Mouse (Mus musculus): ENCODE results near the gene Nop9. TPM values are rescaled to one million over a fixed set of nuclear protein-coding genes. Genes with fewer than 3 reads are reported as not detected.

The Nop9 gene
- polyA plus RNA-seq (2017; shearing (Covaris generic)), result 49.5 TPM

DNA sequence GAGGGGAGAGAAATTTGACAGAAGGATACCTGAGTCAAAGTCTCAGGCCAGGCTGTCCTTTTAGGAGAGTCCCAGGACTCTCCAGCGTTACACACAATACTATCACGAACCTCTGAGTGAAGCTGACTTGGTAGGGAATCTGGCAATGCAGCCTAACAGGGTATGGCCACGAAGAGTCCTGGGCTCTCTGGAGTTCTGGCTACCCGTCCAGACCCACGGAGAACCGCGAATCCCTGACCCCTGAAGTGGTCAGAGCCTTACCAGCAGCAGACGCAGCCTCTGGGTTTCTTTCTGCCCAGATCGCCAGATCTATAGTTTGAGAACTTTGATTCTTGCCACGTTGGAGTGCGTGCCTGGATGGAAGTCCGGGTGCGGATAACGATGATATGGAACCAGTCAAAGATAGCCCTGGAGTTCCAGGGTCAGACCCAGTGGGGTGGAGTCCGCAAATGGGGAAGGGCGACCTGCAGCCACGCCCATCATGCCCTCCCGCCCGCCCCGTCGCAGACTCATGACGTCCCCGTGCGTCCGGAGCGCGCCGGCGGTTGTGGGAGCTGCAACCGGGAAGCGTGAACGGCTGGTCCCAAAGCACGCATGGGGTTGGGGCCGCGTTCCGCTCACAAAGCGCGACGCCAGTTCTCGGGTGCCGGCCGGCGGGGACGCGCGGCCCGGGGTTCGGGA is at the start of gene Nop9, which contains the start of gene Dhrs1:
Gene Nop9 (plus strand): TSS at position 514 of the 681 bp plus-strand sequence.
Gene Dhrs1 (minus strand): TSS at position 511 of the 681 bp plus-strand sequence.

DNA sequence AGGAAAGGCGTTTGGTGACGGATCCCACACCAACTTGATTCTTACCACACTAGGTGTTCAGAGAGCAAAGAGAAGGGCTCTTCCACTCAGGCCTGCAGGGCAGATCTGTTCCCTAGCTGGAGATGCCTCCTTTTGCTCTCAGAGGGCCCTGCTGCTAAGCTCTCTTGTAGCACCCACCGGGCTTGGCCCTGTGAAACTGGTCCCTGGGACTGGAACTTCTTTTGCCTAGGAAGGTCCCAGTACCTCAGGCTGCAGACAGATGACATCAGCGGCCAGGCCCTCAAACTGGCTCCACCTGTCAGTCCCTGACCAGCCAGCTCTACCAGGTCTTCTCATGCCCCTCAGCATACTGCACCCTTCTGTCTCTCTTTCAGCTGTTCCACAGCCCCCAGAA is 31.8 kb upstream of the Nop9 start, which contains the start of gene Tgm1:
Gene Tgm1 (minus strand): TSS at position 198 of the 394 bp plus-strand sequence.

DNA sequence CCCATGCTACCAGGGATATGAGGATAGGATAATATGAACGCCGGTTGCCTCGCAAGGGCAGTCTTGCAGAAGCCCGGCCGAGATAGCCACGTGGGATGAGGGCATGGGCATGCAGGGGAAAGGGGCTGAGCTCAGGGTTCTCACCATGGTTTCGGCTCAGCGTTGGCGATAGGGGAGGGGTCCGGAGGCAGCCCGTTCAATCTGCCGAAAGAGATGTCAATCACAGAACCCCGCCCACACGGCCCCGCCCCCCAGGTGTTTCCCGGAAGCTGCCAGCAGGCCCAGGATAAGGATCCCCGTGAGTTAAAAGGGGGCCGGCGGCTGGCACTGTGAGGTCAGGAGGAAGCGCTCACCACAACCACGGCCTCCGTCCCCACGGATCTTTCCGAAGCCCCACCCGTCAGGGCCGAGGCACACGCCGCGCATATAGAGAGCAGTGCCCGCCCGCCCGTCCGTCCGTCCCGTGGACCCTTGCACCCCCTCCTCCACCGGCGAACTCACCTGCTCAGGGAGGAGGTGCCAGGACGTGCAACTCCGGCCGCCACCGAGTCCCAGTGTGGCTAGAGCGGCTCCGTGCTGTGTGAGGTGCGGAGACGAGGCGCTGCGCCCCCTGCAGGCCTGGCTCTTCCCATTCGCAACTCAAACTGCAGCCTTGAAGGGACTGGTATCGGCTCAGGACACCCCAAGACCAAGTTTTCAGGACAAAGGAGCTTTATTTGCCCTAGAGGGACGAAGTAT is 23.6 kb upstream of the Nop9 start, which contains the start of gene Rabggta:
Gene Rabggta (minus strand): TSS at position 564 of the 738 bp plus-strand sequence.

DNA sequence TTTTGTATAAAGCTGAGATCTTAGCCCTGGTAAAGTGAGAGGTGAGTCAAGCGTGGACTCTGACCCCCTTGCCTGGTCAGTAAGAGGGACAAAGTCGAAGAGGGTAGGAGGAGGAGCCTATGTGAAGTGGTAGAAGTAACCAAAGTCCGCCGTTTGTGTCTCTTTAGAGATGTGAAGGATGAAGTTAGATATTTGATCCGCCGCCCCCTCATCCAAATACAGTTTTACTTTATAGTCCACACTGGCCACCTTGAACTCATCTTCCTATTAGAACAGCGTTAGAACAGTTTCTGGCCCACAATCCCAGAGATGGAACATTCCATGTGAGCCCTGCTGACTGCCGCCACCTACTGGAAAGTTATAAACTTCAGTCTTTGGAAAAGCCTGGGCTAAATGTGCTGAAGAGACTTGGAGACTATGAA is 12.9 kb downstream of the Nop9 start, which contains the start of gene Cideb:
Gene Cideb (minus strand): TSS at position 96 of the 422 bp plus-strand sequence.

DNA sequence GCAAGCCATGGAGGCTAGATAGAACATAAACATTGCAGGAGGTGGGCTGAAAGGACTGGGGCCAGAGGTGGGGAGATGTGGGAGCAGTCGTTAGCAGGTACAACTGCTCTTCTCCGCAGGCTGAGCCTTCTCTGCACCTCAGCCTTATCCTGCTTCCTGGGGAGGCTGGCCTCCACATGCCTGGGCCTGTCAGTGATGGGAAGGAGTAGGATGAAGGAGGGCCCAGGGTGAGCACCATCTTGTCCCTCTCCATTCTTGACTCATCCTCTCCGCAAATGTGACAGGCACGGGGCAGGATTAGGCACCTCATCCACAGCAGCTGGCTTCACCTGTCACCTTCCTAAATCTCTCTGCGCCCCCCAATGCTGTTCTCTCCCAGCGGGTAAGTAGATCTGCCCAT is 15.7 kb downstream of the Nop9 start, which contains the start of gene Ltb4r2:
Gene Ltb4r2 (plus strand): TSS at position 266 of the 400 bp plus-strand sequence.

DNA sequence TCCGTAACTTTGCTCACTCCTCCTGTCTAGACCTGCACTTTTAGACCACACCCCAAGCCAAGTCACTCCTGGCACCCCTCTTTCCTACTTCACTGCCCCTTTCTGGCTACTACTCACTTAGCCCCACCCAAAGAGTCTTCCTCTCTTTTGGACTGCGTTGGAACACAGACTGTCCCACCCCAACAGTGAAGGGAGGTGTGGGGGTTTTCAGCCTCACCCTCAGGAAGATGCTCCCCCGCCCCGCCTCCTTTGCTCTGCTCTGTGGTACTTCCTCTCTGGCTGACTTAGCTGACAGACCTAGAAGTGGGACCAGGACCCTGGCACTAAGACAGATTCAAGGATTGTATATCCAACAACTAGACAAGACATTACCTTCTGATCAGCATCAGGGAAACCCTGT is 20.2 kb downstream of the Nop9 start, which contains the start of gene Ltb4r1:
Gene Ltb4r1 (plus strand): TSS at position 267 of the 400 bp plus-strand sequence.

DNA sequence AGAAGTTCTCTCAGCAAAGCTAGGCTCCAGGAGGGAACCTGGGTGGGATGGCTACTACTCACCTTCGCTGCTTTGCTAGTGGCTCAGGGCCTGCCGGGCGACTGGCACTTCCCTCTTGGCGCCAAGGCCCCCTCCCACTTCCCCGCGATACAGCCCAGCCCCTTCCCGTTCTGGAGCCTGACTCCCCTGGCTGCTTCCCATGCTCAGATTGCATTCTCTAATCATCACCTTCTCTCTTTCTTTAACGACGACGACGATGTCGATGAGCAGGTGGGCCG is 38.4 kb downstream of the Nop9 start, which contains the start of gene Adcy4:
Gene Adcy4 (minus strand): TSS at position 138 of the 278 bp plus-strand sequence.

DNA sequence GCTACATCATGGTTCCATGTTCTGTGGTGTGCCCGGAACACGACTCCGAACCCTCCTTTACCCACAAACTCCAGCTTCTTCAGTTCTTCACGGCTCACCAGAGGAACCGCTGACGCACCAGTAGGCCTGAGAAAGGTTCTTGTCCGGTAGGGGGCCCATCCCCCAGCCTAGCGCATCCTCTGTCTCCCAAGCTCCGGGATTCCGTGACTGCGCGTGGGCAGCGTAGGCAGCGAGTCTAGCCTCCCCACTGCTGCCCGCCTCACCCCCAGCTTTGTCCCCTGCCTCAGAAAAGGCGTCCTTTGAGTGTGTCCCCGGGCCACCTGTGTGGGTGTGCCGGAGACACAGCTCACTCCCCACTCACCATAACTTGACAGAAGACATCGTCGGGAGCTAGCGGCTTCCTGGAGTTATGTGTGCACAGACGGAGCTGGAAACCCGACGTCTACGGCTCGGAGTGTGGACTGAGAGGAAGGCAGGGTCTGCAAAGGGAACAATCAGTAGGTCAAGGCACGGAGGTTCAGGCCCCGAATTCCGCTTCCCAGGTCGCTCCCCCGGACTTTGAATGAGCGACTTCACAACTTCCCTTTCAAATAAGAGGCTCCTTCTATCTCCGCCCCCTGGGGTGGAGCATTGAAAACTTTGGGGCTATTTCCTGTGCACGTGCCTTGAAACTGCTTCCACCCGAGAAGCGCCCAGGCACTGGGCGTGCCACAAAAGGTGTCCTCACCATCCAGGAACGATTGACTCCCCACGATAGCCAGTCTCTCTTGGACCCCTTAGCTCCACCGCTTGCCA is 43.0 kb downstream of the Nop9 start, which contains the start of gene Ripk3:
Gene Ripk3 (minus strand): TSS at position 610 of the 795 bp plus-strand sequence.

Other genes starting within 250 kb of the Nop9 start
- 0.40 TPM for gene Cpne6, start 235.2 kb upstream of the Nop9 start, polyA plus RNA-seq (2017; shearing (Covaris generic))
- gene Nrl, start 220.7 kb upstream of the Nop9 start, polyA plus RNA-seq (2017; shearing (Covaris generic)), result 0.23 TPM
- 7.2 TPM for gene Pck2, start 205.4 kb upstream of the Nop9 start, polyA plus RNA-seq (2017; shearing (Covaris generic))
- gene Dcaf11, start 185.7 kb upstream of the Nop9 start, polyA plus RNA-seq (2017; shearing (Covaris generic)), result 110 TPM
- 4.5 TPM for gene A730061H03Rik, start 185.3 kb upstream of the Nop9 start, polyA plus RNA-seq (2017; shearing (Covaris generic))
- gene Fitm1, start 170.1 kb upstream of the Nop9 start, polyA plus RNA-seq (2017; shearing (Covaris generic)), result not detected
- gene Psme1, start 167.6 kb upstream of the Nop9 start, polyA plus RNA-seq (2017; shearing (Covaris generic)), result 748 TPM
- 15.3 TPM for gene Emc9, start 160.4 kb upstream of the Nop9 start, polyA plus RNA-seq (2017; shearing (Covaris generic))
- 573 TPM for gene Psme2, start 154.6 kb upstream of the Nop9 start, polyA plus RNA-seq (2017; shearing (Covaris generic))
- gene Rnf31, start 154.0 kb upstream of the Nop9 start, polyA plus RNA-seq (2017; shearing (Covaris generic)), result 49.5 TPM
- 49.4 TPM for gene Irf9, start 142.1 kb upstream of the Nop9 start, polyA plus RNA-seq (2017; shearing (Covaris generic))
- gene Rec8, start 127.7 kb upstream of the Nop9 start, polyA plus RNA-seq (2017; shearing (Covaris generic)), result 0.50 TPM
- 49.8 TPM for gene Ipo4, start 109.7 kb upstream of the Nop9 start, polyA plus RNA-seq (2017; shearing (Covaris generic))
- gene Gm49378, start 107.8 kb upstream of the Nop9 start, polyA plus RNA-seq (2017; shearing (Covaris generic)), result 2.1 TPM
- 74.7 TPM for gene Tm9sf1, start 101.9 kb upstream of the Nop9 start, polyA plus RNA-seq (2017; shearing (Covaris generic))
- gene Tssk4, start 95.5 kb upstream of the Nop9 start, polyA plus RNA-seq (2017; shearing (Covaris generic)), result 0.51 TPM
- 44.7 TPM for gene Mdp1, start 85.2 kb upstream of the Nop9 start, polyA plus RNA-seq (2017; shearing (Covaris generic))
- gene Gmpr2, start 73.8 kb upstream of the Nop9 start, polyA plus RNA-seq (2017; shearing (Covaris generic)), result 33.1 TPM
- 239 TPM for gene Nedd8, start 73.6 kb upstream of the Nop9 start, polyA plus RNA-seq (2017; shearing (Covaris generic))
- gene Tinf2, start 63.9 kb upstream of the Nop9 start, polyA plus RNA-seq (2017; shearing (Covaris generic)), result 189 TPM
- not detected for gene Tgm1, start 31.8 kb upstream of the Nop9 start, polyA plus RNA-seq (2017; shearing (Covaris generic))
- 85.5 TPM for gene Rabggta, start 23.4 kb upstream of the Nop9 start, polyA plus RNA-seq (2017; shearing (Covaris generic))
- 23.0 TPM for gene Dhrs1, start within 50 bp of the Nop9 start, polyA plus RNA-seq (2017; shearing (Covaris generic))
- gene Cideb, start 12.8 kb downstream of the Nop9 start, polyA plus RNA-seq (2017; shearing (Covaris generic)), result not detected
- 0.21 TPM for gene Ltb4r2, start 15.7 kb downstream of the Nop9 start, polyA plus RNA-seq (2017; shearing (Covaris generic))
- not detected for gene Ltb4r1, start 20.3 kb downstream of the Nop9 start, polyA plus RNA-seq (2017; shearing (Covaris generic))
- not detected for gene Adcy4, start 38.4 kb downstream of the Nop9 start, polyA plus RNA-seq (2017; shearing (Covaris generic))
- gene Ripk3, start 43.2 kb downstream of the Nop9 start, polyA plus RNA-seq (2017; shearing (Covaris generic)), result 74.2 TPM
- 0.37 TPM for gene Nfatc4, start 77.5 kb downstream of the Nop9 start, polyA plus RNA-seq (2017; shearing (Covaris generic))
- gene Nynrin, start 108.3 kb downstream of the Nop9 start, polyA plus RNA-seq (2017; shearing (Covaris generic)), result 0.21 TPM
- 0.18 TPM for gene Cbln3, start 138.7 kb downstream of the Nop9 start, polyA plus RNA-seq (2017; shearing (Covaris generic))
- gene Khnyn, start 139.3 kb downstream of the Nop9 start, polyA plus RNA-seq (2017; shearing (Covaris generic)), result 104 TPM
- gene Sdr39u1, start 154.6 kb downstream of the Nop9 start, polyA plus RNA-seq (2017; shearing (Covaris generic)), result 35.6 TPM
- not detected for gene Cma1, start 199.0 kb downstream of the Nop9 start, polyA plus RNA-seq (2017; shearing (Covaris generic))
- gene Cma2, start 205.3 kb downstream of the Nop9 start, polyA plus RNA-seq (2017; shearing (Covaris generic)), result not detected

Measured in effector memory CD4-positive, alpha-beta T cell, adult 7 months (primary cell).